Mouse (Mus musculus): Measurements from ENCODE around the gene Catsperd. TPM values are rescaled to one million over a fixed set of nuclear protein-coding genes. Genes with fewer than 3 reads are reported as not detected.
A peak's percentile ranks its signal among the peaks of the same experiment; 100 is the strongest.

The Catsperd gene
- polyA plus RNA-seq, 1 experiment = 0.97 TPM

DNA sequence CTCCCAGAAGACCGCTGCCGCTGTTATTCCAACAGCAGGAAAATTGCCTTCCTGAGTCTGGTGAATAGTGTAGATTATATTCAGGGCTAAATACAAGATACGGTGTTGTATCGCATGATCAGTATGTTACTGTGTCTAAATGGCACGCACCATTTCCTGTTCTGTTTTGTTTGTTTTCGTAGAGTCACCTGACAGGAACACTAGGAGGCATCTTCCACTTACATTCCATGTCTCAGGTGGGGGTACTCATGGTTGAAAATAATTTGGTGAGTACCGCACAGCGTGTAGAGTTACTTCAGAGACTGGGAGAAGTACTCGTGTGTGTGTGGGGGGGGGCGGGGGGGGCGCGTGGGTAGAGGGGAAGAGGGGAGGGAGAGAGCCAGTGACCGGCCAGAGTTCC is 19.6 kb downstream of the Catsperd start:
- no peak overlapping the region for H3K4me3 ChIP-seq (ENCODE audit: insufficient read depth, low read depth, low read length)
- no peak for DNase-seq
- 27% methylated on average over 12 of the region's 13 CpGs for WGBS
- no peaks in the 10 kb centered on the region for H3K4me1 ChIP-seq (ENCODE audit: control insufficient read depth, insufficient read depth, low read length)
- no peak overlapping the region for H3K27ac ChIP-seq (ENCODE audit: insufficient read depth, low read depth, low read length)
- no peaks in the 10 kb centered on the region for H3K27me3 ChIP-seq (replicated peaks; ENCODE audit: control insufficient read depth, insufficient read depth, low read length)
- TF ChIP-seq POLR2A (IDR thresholded peaks at IDR 0.05; ENCODE audit: low read depth, low read length) = no peak
- TF ChIP-seq CTCF (conservative IDR thresholded peaks at IDR 0.05; ENCODE audit: insufficient read depth, insufficient read length, low read depth, low read length) = no peak
- H3K36me3 ChIP-seq (ENCODE audit: control insufficient read depth, insufficient read depth, low read length) = no peaks in the 10 kb centered on the region

DNA sequence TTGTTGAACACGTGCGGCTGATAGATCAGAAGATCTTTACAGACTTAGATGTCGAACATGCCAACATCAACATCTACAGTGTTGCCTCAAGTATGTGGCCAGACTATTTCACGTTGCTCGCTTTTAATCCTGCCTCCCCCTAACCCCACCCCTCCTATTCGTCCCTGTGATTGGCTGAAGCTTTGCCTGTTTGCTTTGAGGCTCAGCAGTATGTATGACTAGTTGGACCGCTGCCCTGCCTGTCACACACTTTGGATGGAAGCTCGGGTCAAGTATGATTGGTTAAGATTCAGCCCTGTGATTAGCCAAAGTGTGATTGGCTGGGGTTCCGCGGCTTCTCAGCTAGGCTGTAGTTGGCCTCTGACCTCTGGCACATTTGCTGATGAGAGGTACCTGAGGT is 23.9 kb downstream of the Catsperd start:
- no peak overlapping the region for H3K27ac ChIP-seq (ENCODE audit: insufficient read depth, low read depth, low read length)
- H3K27me3 ChIP-seq (replicated peaks; ENCODE audit: control insufficient read depth, insufficient read depth, low read length) = no peaks in the 10 kb centered on the region
- no peaks in the 10 kb centered on the region for H3K4me1 ChIP-seq (ENCODE audit: control insufficient read depth, insufficient read depth, low read length)
- DNase-seq = peak; percentile 41
- no peak for TF ChIP-seq POLR2A (IDR thresholded peaks at IDR 0.05; ENCODE audit: low read depth, low read length)
- no peak for TF ChIP-seq CTCF (conservative IDR thresholded peaks at IDR 0.05; ENCODE audit: insufficient read depth, insufficient read length, low read depth, low read length)
- no peaks in the 10 kb centered on the region for H3K36me3 ChIP-seq (ENCODE audit: control insufficient read depth, insufficient read depth, low read length)
- 16% methylated on average over 10 of the region's 10 CpGs for WGBS
- H3K4me3 ChIP-seq (ENCODE audit: insufficient read depth, low read depth, low read length) = no peak overlapping the region

DNA sequence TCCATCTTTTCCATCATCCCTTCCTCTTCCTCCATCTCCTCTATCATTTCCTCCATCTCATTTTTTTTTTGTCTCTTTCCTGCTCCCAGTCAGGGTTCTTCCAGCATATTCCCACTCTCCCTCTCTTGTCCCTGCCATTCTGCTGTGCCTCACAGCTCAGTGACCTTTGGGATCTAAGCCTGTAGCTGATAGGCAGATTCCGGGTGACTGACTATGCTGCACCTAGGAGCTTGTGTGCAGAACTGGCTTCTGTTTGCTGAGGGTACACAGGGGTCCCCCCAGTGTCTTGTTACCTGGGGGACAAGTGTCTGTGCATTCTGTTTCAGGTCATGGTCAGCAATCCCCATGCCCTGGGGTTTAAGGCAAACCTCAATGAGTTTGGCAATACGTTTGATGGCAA is 26.8 kb downstream of the Catsperd start:
- 65% methylated on average over 2 of the region's 2 CpGs for WGBS
- TF ChIP-seq POLR2A (IDR thresholded peaks at IDR 0.05; ENCODE audit: low read depth, low read length) (no peak), CTCF (conservative IDR thresholded peaks at IDR 0.05; ENCODE audit: insufficient read depth, insufficient read length, low read depth, low read length) (no peak)
- Histone ChIP-seq H3K4me3 (ENCODE audit: insufficient read depth, low read depth, low read length) (no peak overlapping the region), H3K4me1 (ENCODE audit: control insufficient read depth, insufficient read depth, low read length) (no peaks in the 10 kb centered on the region), H3K27ac (ENCODE audit: insufficient read depth, low read depth, low read length) (no peak overlapping the region), H3K27me3 (replicated peaks; ENCODE audit: control insufficient read depth, insufficient read depth, low read length) (no peaks in the 10 kb centered on the region), H3K36me3 (ENCODE audit: control insufficient read depth, insufficient read depth, low read length) (no peaks in the 10 kb centered on the region)
- DNase-seq = no peak

DNA sequence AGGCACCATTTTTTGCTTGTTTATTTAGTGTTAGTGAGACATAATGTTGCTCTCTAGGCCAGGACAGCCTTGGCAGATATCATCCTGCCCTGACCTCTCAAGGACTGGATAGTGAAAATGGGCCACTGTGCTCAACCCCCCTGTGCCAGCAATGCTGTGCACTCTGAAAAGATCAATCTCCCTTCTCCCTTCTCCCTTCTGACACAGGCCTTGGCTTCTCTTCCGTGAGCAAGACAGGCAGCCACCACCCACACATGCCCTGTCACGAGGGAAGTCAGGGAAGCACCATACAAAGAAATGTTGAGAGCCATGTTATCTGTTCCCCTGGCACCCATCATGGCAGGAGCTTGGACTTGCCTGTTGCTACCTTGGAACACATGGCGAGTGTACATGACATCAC is 27.4 kb downstream of the Catsperd start:
- Histone ChIP-seq H3K27me3 (replicated peaks; ENCODE audit: control insufficient read depth, insufficient read depth, low read length) (no peaks in the 10 kb centered on the region), H3K4me1 (ENCODE audit: control insufficient read depth, insufficient read depth, low read length) (no peaks in the 10 kb centered on the region), H3K27ac (ENCODE audit: insufficient read depth, low read depth, low read length) (no peak overlapping the region), H3K36me3 (ENCODE audit: control insufficient read depth, insufficient read depth, low read length) (no peaks in the 10 kb centered on the region), H3K4me3 (ENCODE audit: insufficient read depth, low read depth, low read length) (no peak overlapping the region)
- WGBS = 72% methylated on average over 3 of the region's 3 CpGs
- DNase-seq = no peak
- no peak for TF ChIP-seq POLR2A (IDR thresholded peaks at IDR 0.05; ENCODE audit: low read depth, low read length)
- TF ChIP-seq CTCF (conservative IDR thresholded peaks at IDR 0.05; ENCODE audit: insufficient read depth, insufficient read length, low read depth, low read length) = no peak

DNA sequence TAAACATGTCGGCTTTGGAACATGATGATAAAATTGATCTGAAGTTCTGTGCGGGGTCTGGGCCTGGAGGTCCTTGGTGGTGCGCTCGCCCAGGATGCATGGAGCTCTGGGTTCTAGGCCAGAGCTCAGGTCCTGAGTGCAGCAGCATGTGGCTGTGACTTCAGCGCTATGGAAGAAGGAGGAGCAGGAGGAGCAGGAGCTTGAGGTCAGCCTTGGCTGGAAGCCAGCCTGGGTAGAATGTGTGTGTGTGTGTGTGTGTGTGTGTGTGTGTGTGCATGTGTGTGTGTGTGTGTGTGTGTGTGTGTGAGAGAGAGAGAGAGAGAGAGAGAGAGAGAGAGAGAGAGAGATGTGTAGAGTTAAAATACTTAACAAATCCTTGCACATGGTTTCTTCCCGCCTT is 28.2 kb downstream of the Catsperd start:
- Histone ChIP-seq H3K27ac (ENCODE audit: insufficient read depth, low read depth, low read length) (no peak overlapping the region), H3K27me3 (replicated peaks; ENCODE audit: control insufficient read depth, insufficient read depth, low read length) (no peaks in the 10 kb centered on the region), H3K4me3 (ENCODE audit: insufficient read depth, low read depth, low read length) (no peak overlapping the region), H3K4me1 (ENCODE audit: control insufficient read depth, insufficient read depth, low read length) (no peaks in the 10 kb centered on the region), H3K36me3 (ENCODE audit: control insufficient read depth, insufficient read depth, low read length) (no peaks in the 10 kb centered on the region)
- TF ChIP-seq POLR2A (IDR thresholded peaks at IDR 0.05; ENCODE audit: low read depth, low read length) (no peak), CTCF (conservative IDR thresholded peaks at IDR 0.05; ENCODE audit: insufficient read depth, insufficient read length, low read depth, low read length) (no peak)
- WGBS = 86% methylated on average over 6 of the region's 6 CpGs
- no peak for DNase-seq

DNA sequence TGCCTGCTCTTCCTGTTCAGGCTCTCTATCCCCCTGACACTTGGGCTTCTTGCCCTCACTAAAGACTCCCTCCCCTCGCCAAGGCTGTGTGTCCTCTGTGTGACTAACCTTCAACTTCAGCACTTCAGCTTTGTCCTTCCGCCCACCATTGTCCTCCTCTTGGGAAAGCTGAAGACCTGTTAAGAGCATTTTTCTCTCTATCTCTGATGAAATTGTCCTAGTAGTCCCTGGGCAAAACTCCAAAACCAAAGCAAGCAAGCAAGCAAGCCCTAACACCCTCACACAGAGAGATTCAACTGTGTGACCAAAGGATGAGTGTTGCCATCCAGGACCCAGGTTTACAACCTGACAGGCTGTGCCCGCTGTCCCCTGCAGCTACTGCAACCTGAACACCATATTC is 35.7 kb downstream of the Catsperd start:
- Histone ChIP-seq H3K4me3 (ENCODE audit: insufficient read depth, low read depth, low read length) (no peak overlapping the region), H3K4me1 (ENCODE audit: control insufficient read depth, insufficient read depth, low read length) (no peaks in the 10 kb centered on the region), H3K27me3 (replicated peaks; ENCODE audit: control insufficient read depth, insufficient read depth, low read length) (no peaks in the 10 kb centered on the region), H3K27ac (ENCODE audit: insufficient read depth, low read depth, low read length) (no peak overlapping the region), H3K36me3 (ENCODE audit: control insufficient read depth, insufficient read depth, low read length) (no peaks in the 10 kb centered on the region)
- WGBS = 65% methylated on average over 3 of the region's 3 CpGs
- no peak for TF ChIP-seq POLR2A (IDR thresholded peaks at IDR 0.05; ENCODE audit: low read depth, low read length)
- no peak for DNase-seq

DNA sequence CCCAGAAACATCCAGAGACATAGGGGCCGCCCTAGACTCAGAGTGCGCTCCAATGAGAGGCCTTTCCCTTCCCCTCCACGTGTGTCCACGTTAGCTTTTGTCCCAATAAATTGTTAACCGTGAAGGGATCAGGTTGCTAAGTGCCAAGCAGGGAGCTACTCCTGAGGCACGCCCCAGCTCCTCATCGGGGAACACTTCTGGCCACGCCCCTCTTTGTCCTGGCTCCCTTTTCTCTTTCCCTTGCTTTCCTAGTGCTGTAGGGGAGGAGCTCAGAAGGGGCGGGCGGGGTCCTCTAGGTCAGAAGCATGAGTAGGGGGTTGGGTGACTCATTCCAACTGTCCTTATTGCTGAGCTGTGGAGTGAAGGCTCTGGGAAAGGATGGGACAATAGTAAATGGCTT is 36.4 kb downstream of the Catsperd start:
- TF ChIP-seq CTCF (conservative IDR thresholded peaks at IDR 0.05; ENCODE audit: insufficient read depth, insufficient read length, low read depth, low read length) (no peak), POLR2A (IDR thresholded peaks at IDR 0.05; ENCODE audit: low read depth, low read length) (no peak)
- H3K4me1 ChIP-seq (ENCODE audit: control insufficient read depth, insufficient read depth, low read length) = no peaks in the 10 kb centered on the region
- H3K27ac ChIP-seq (ENCODE audit: insufficient read depth, low read depth, low read length) = no peak overlapping the region
- no peaks in the 10 kb centered on the region for H3K36me3 ChIP-seq (ENCODE audit: control insufficient read depth, insufficient read depth, low read length)
- no peak for DNase-seq
- no peak overlapping the region for H3K4me3 ChIP-seq (ENCODE audit: insufficient read depth, low read depth, low read length)
- H3K27me3 ChIP-seq (replicated peaks; ENCODE audit: control insufficient read depth, insufficient read depth, low read length) = no peaks in the 10 kb centered on the region
- WGBS = 15% methylated on average over 10 of the region's 10 CpGs

DNA sequence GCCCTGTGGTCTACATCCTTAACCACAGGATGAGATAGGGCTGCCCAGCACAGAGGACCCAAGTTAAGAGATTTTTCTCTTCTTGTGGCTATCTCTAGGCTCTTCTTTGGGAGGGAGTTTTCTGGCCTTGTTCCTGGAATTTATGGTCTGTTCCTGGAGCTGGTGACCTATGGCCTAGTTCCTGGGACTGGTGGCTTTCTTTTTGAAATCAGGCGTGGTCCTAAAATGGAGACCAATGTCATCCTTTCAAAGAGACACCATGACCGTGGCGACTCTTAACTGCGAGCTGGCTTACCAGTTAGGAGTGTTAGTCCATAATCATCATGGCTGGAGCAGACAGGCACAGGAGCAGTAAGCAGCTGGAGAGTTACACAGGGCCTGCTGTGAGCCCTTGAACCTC is 38.4 kb downstream of the Catsperd start:
- H3K4me1 ChIP-seq (ENCODE audit: control insufficient read depth, insufficient read depth, low read length) = no peaks in the 10 kb centered on the region
- no peak overlapping the region for H3K4me3 ChIP-seq (ENCODE audit: insufficient read depth, low read depth, low read length)
- H3K27ac ChIP-seq (ENCODE audit: insufficient read depth, low read depth, low read length) = no peak overlapping the region
- 74% methylated on average over 4 of the region's 4 CpGs for WGBS
- no peaks in the 10 kb centered on the region for H3K27me3 ChIP-seq (replicated peaks; ENCODE audit: control insufficient read depth, insufficient read depth, low read length)
- no peak for DNase-seq
- no peak for TF ChIP-seq POLR2A (IDR thresholded peaks at IDR 0.05; ENCODE audit: low read depth, low read length)
- no peak for TF ChIP-seq CTCF (conservative IDR thresholded peaks at IDR 0.05; ENCODE audit: insufficient read depth, insufficient read length, low read depth, low read length)
- no peaks in the 10 kb centered on the region for H3K36me3 ChIP-seq (ENCODE audit: control insufficient read depth, insufficient read depth, low read length)

Measured in kidney, adult 2 months (tissue).